Mouse (Mus musculus): Measurements from ENCODE around the gene Crip2. TPM values are rescaled to one million over a fixed set of nuclear protein-coding genes. Genes with fewer than 3 reads are reported as not detected.
A peak's percentile ranks its signal among the peaks of the same experiment; 100 is the strongest.

Gene Crip2
- polyA plus RNA-seq, 1 experiment = 137 TPM

GRCm38 (mm10) chr12:113142021-113142975, 2.3 kb downstream of the Crip2 start:
- DNase-seq (ENCODE audit: low read depth in 1 of 2, low spot score in 2 of 2) = no peak
- H3K4me1 ChIP-seq (ENCODE audit: control insufficient read depth, insufficient read depth, insufficient read length) = peaks cover 20% of the 10 kb centered on the region; the same call in 1 of the 2 replicates

GRCm38 (mm10) chr12:113143164-113143563, 3.1 kb downstream of the Crip2 start:
- no peaks in the 10 kb centered on the region for H3K36me3 ChIP-seq (ENCODE audit: control insufficient read depth, insufficient read depth, low read length)
- 53% methylated on average over 7 of the region's 7 CpGs for WGBS
- no peak overlapping the region for H3K4me3 ChIP-seq (ENCODE audit: extremely low read depth, insufficient read depth, insufficient read length)
- DNase-seq (ENCODE audit: low read depth in 1 of 2, low spot score in 2 of 2) = no peak
- TF ChIP-seq CTCF (IDR thresholded peaks at IDR 0.05; ENCODE audit: extremely low read depth, insufficient read depth, insufficient read length, insufficient replicate concordance) (no peak), POLR2A (IDR thresholded peaks at IDR 0.05; ENCODE audit: low read depth, low read length) (no peak)
- H3K27me3 ChIP-seq (ENCODE audit: control insufficient read depth, insufficient read depth, low read length) = 0 out of 2 replicates have a peak, but pooled peaks cover 3% of the 10 kb centered on the region
- no peak overlapping the region for H3K27ac ChIP-seq (ENCODE audit: insufficient read depth, low read length)
- H3K4me1 ChIP-seq (ENCODE audit: control insufficient read depth, insufficient read depth, insufficient read length) = peaks cover 21% of the 10 kb centered on the region; the same call in 1 of the 2 replicates

More at GRCm38 (mm10) chr12:113142021-113142975, 2.3 kb downstream of the Crip2 start:
- TF ChIP-seq CTCF (IDR thresholded peaks at IDR 0.05; ENCODE audit: extremely low read depth, insufficient read depth, insufficient read length, insufficient replicate concordance) (no peak), POLR2A (IDR thresholded peaks at IDR 0.05; ENCODE audit: low read depth, low read length) (no peak)
- Histone ChIP-seq H3K27me3 (ENCODE audit: control insufficient read depth, insufficient read depth, low read length) (0 out of 2 replicates have a peak, but pooled peaks cover 3% of the 10 kb centered on the region), H3K36me3 (ENCODE audit: control insufficient read depth, insufficient read depth, low read length) (no peaks in the 10 kb centered on the region), H3K4me3 (ENCODE audit: extremely low read depth, insufficient read depth, insufficient read length) (no peak overlapping the region; the same call in 1 of the 2 replicates), H3K27ac (ENCODE audit: insufficient read depth, low read length) (peak overlapping the region; percentile 56; the same call in 1 of the 2 replicates)
- 50% methylated on average over 15 of the region's 15 CpGs for WGBS

- Histone ChIP-seq H3K36me3 (ENCODE audit: control insufficient read depth, insufficient read depth, low read length) (no peaks in the 10 kb centered on the region), H3K4me3 (ENCODE audit: extremely low read depth, insufficient read depth, insufficient read length) (no peak overlapping the region), H3K27ac (ENCODE audit: insufficient read depth, low read length) (no peak overlapping the region), H3K27me3 (ENCODE audit: control insufficient read depth, insufficient read depth, low read length) (0 out of 2 replicates have a peak, but pooled peaks cover 3% of the 10 kb centered on the region), H3K4me1 (ENCODE audit: control insufficient read depth, insufficient read depth, insufficient read length) (peaks cover 27% of the 10 kb centered on the region; the same call in 1 of the 2 replicates)
- TF ChIP-seq CTCF (IDR thresholded peaks at IDR 0.05; ENCODE audit: extremely low read depth, insufficient read depth, insufficient read length, insufficient replicate concordance) = peak; percentile 60; the same call in 1 of the 2 replicates
- no peak for TF ChIP-seq POLR2A (IDR thresholded peaks at IDR 0.05; ENCODE audit: low read depth, low read length)
- 76% methylated on average over 20 of the region's 20 CpGs for WGBS
- DNase-seq (ENCODE audit: low read depth in 1 of 2, low spot score in 2 of 2) = peak; percentile 14 to 38
Observed at GRCm38 (mm10) chr12:113144001-113144756, 4.1 kb downstream of the Crip2 start.

GRCm38 (mm10) chr12:113144886-113145285, 4.8 kb downstream of the Crip2 start:
- no peak for TF ChIP-seq POLR2A (IDR thresholded peaks at IDR 0.05; ENCODE audit: low read depth, low read length)
- no peak for TF ChIP-seq CTCF (IDR thresholded peaks at IDR 0.05; ENCODE audit: extremely low read depth, insufficient read depth, insufficient read length, insufficient replicate concordance)
- 0 out of 2 replicates have a peak, but pooled peaks cover 3% of the 10 kb centered on the region for H3K27me3 ChIP-seq (ENCODE audit: control insufficient read depth, insufficient read depth, low read length)
- H3K27ac ChIP-seq (ENCODE audit: insufficient read depth, low read length) = no peak overlapping the region
- WGBS = 84% methylated on average over 16 of the region's 16 CpGs
- no peaks in the 10 kb centered on the region for H3K36me3 ChIP-seq (ENCODE audit: control insufficient read depth, insufficient read depth, low read length)
- no peak for DNase-seq (ENCODE audit: low read depth in 1 of 2, low spot score in 2 of 2)
- peaks cover 27% of the 10 kb centered on the region; the same call in 1 of the 2 replicates for H3K4me1 ChIP-seq (ENCODE audit: control insufficient read depth, insufficient read depth, insufficient read length)
- H3K4me3 ChIP-seq (ENCODE audit: extremely low read depth, insufficient read depth, insufficient read length) = no peak overlapping the region

GRCm38 (mm10) chr12:113145591-113145990, 5.6 kb downstream of the Crip2 start:
- H3K4me3 ChIP-seq (ENCODE audit: extremely low read depth, insufficient read depth, insufficient read length) = no peak overlapping the region
- no peak for DNase-seq (ENCODE audit: low read depth in 1 of 2, low spot score in 2 of 2)
- TF ChIP-seq POLR2A (IDR thresholded peaks at IDR 0.05; ENCODE audit: low read depth, low read length) = no peak
- no peak for TF ChIP-seq CTCF (IDR thresholded peaks at IDR 0.05; ENCODE audit: extremely low read depth, insufficient read depth, insufficient read length, insufficient replicate concordance)
- no peaks in the 10 kb centered on the region for H3K36me3 ChIP-seq (ENCODE audit: control insufficient read depth, insufficient read depth, low read length)
- peaks cover 30% of the 10 kb centered on the region; the same call in 1 of the 2 replicates for H3K4me1 ChIP-seq (ENCODE audit: control insufficient read depth, insufficient read depth, insufficient read length)
- no peak overlapping the region for H3K27ac ChIP-seq (ENCODE audit: insufficient read depth, low read length)
- H3K27me3 ChIP-seq (ENCODE audit: control insufficient read depth, insufficient read depth, low read length) = no peaks in the 10 kb centered on the region
- WGBS = 80% methylated on average over 5 of the region's 5 CpGs

Data from spleen, adult 2 months (tissue).